Mouse (Mus musculus) megakaryocyte, embryonic 14.5 days (primary cell): ENCODE results near the gene Vmn1r55.

ENCODE experiments used
- FLI1 ChIP-seq: IDR thresholded peaks from 2 replicates; pipeline ENCODE4 v1.6.1; 2012; ENCODE audit warnings: low read length, inconsistent platforms, mixed read lengths
- GATA1 ChIP-seq: IDR thresholded peaks from 3 replicates; pipeline ENCODE4 v1.6.1; 2012; ENCODE audit warnings: mixed read lengths, low read length, inconsistent platforms, borderline replicate concordance

DNA sequence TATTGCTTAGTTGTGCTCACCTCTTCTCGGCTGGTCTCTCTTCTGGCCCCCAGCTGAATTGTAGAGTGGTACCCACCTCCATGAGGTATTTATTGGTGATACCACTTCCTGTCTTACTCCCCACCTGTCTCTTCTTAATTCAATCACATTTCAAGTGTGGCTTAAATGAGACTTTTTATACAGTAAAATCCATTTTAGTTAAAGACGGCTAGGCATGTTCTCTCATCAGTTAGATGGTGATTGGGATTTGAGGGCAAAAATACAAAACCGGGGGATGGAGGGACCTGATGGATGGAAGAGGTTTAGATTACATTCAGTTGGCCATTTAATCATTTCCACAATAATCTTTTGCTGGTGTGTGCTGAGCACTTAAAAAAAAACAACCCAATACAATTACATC, 32.6 kb downstream of the Vmn1r55 start, which contains the start of gene Rfpl4:
- TF ChIP-seq GATA1 (no peak), FLI1 (no peak)
